Mouse (Mus musculus) kidney, postnatal 0 days (tissue): ENCODE data around the gene Igfbp5. TPM values are rescaled to one million over a fixed set of nuclear protein-coding genes. Genes with fewer than 3 reads are reported as not detected.

ENCODE experiments used
- ATAC-seq: fragments of 200-750 bp; cut with Nextera tagmentation; replicated peaks from 2 replicates; pipeline ENCODE4 v1.8.0; 2017; ENCODE audit warnings: low read depth, moderate number of reproducible peaks, moderate TSS enrichment, moderate library complexity; ENCODE audit not compliant: low FRiP score
- DNase-seq: peaks from one replicate; pipeline ENCODE4 v3.0.0-alpha.2; 2016; ENCODE audit warnings: low spot score
- H3K27ac ChIP-seq: fragments of 300-500 bp; sonication (generic); 2 replicates; pipeline ENCODE4 v1.5.1; 2014; ENCODE audit warnings: mild to moderate bottlenecking
- H3K27me3 ChIP-seq: fragments of 300-500 bp; sonication (generic); 2 replicates; pipeline ENCODE4 v1.6.1; 2014; ENCODE audit warnings: low read length, mixed read lengths; ENCODE audit not compliant: insufficient read depth
- H3K36me3 ChIP-seq: fragments of 300-500 bp; sonication (generic); 2 replicates; pipeline ENCODE4 v1.6.1; 2014; ENCODE audit warnings: low read length, mixed read lengths; ENCODE audit not compliant: insufficient read depth
- H3K4me1 ChIP-seq: fragments of 300-500 bp; sonication (generic); replicated peaks from 2 replicates; pipeline ENCODE4 v1.6.1; 2014; ENCODE audit warnings: antibody characterized with exemption, low read length, mixed read lengths; ENCODE audit not compliant: insufficient read depth
- H3K4me2 ChIP-seq: fragments of 300-500 bp; sonication (generic); 2 replicates; pipeline ENCODE4 v1.6.1; 2014; ENCODE audit warnings: mild to moderate bottlenecking, low read length, moderate library complexity, mixed read lengths
- H3K4me3 ChIP-seq: fragments of 300-500 bp; sonication (generic); replicated peaks from 2 replicates; pipeline ENCODE4 v1.5.1; 2014; ENCODE audit warnings: low read depth, low read length
- H3K9ac ChIP-seq: fragments of 300-500 bp; sonication (generic); 2 replicates; pipeline ENCODE4 v1.6.1; 2014; ENCODE audit warnings: low read depth, low read length
- H3K9me3 ChIP-seq: fragments of 300-500 bp; sonication (generic); replicated peaks from 2 replicates; pipeline ENCODE4 v1.6.1; 2016; ENCODE audit warnings: low read length, inconsistent platforms, mixed read lengths
- CTCF ChIP-seq: IDR thresholded peaks from 2 replicates; pipeline ENCODE4 v1.5.1; 2016; ENCODE audit warnings: antibody characterized with exemption, low read depth, mild to moderate bottlenecking, moderate library complexity
- WGBS: fragments of 180-500 bp; shearing (Covaris S2); extraction: QIAGEN DNeasy Blood & Tissue Kit; methylation state at CpG from one replicate; pipeline ENCODE4 v1.1.7; 2014; 5-methylcytosine and 5-hydroxymethylcytosine counted together
- polyA plus RNA-seq: library from polyadenylated mRNA; unstranded; fragments of >200 nt; fragmentation: Nextera tagmentation; extraction: Ambion mirVana; gene quantifications from 2 replicates; pipeline ENCODE4 v1.2.1, GENCODE M21; 2015

The Igfbp5 gene
- polyA plus RNA-seq, 1 experiment from 2014 or later, result 87.7 TPM

DNA sequence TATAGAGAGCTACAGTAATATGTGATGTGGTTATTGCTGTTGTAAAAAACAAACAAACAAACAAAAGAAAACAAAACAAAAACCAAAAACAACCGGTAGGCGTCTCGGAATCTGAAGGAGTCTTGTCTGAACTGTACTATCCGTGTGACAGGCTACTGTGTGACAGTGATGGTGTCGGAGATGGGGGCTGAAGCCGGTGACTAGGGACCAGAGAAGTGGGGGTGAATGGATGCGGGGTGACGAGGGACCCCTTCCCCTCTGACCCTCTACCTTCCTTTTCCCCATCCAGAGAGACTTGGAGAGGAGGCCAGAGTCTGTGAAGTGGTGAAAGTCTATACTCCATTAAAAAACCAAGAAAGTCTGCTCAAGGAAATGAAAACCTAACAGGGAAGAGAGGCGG lies 16.4 kb downstream of the Igfbp5 start:
- H3K4me3 ChIP-seq, result no peak overlapping the region
- no peaks in the 10 kb centered on the region for H3K4me1 ChIP-seq
- ATAC-seq (no peak), DNase-seq (no peak)
- H3K27me3 ChIP-seq, result no peaks in the 10 kb centered on the region
- H3K4me2 ChIP-seq, result no peak overlapping the region
- peaks cover 21% of the 10 kb centered on the region for H3K36me3 ChIP-seq
- no peaks in the 10 kb centered on the region for H3K9me3 ChIP-seq
- no peak for TF ChIP-seq CTCF
- 80% methylated on average over 9 of the region's 9 CpGs for WGBS
- no peak overlapping the region for H3K9ac ChIP-seq
- H3K27ac ChIP-seq, result no peak overlapping the region

GRCm38 (mm10) chr1:72857631-72858030 lies 17.1 kb downstream of the Igfbp5 start:
- Histone ChIP-seq H3K36me3 (peaks cover 20% of the 10 kb centered on the region), H3K9me3 (no peaks in the 10 kb centered on the region)
- TF ChIP-seq CTCF, result no peak

DNA sequence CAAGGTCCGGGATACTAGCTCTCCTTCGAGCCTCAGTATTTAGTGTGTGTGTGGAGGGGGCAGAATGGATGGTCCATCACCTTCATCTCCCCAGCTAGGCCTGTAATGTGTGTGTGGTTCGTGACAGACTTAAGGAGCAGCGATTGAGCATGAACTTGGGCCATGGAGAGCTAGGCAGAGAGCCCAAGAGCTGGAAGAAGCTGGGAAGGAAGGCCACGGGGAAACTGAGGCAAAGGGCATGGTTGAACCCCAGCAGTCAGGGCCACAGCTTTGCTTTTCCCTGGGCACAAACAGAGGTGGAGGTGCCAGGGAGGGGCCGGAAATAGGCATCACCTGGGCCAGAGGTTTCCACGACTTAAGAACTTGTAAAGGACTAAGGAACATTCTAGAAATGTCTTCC lies 17.5 kb downstream of the Igfbp5 start:
- Histone ChIP-seq H3K9me3 (no peaks in the 10 kb centered on the region), H3K4me3 (no peak overlapping the region), H3K27me3 (no peaks in the 10 kb centered on the region), H3K27ac (no peak overlapping the region), H3K9ac (no peak overlapping the region), H3K36me3 (peaks cover 15% of the 10 kb centered on the region), H3K4me1 (no peaks in the 10 kb centered on the region), H3K4me2 (no peak overlapping the region)
- WGBS, result 70% methylated on average over 7 of the region's 7 CpGs
- no peak for ATAC-seq
- no peak for TF ChIP-seq CTCF
- no peak for DNase-seq

More at GRCm38 (mm10) chr1:72857631-72858030, 17.1 kb downstream of the Igfbp5 start:
- DNase-seq, result no peak
- Histone ChIP-seq H3K4me3 (no peak overlapping the region), H3K27ac (no peak overlapping the region), H3K4me1 (no peaks in the 10 kb centered on the region), H3K4me2 (no peak overlapping the region), H3K27me3 (no peaks in the 10 kb centered on the region), H3K9ac (no peak overlapping the region)
- ATAC-seq, result no peak
- 58% methylated on average over 5 of the region's 5 CpGs for WGBS

DNA sequence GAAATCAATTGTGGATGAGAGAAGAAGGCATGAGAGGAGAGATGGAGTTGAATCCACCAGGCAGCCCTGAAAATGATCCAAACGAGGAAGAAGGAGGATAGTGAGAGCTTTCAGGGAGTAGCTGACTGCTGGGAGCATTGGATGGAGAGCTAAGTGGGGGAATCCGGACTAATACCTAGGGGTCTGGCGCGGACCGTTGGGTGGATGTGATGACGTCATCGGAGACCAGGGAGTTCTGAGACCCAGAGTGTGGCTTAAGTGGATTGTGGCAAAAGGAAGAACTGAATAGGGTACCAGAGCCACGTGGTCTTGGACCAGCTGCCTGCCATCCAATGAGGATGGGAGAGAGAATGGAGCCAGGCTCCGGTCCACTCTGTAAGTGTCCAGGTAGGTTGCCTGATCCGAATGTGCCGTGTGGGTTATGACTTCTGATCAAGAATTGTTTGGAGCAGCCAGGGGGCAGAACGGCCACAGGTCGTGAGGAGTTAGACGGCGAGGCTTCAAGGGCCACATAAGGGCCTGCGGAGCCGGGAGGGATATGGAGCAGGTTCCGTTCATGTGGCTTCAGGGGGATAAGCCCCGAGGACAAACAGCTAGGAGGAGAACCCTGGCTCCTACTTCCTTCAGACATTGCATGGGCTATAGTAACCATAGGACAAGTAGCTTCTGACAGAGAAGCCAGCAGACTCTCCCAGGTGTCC lies 18.3 kb downstream of the Igfbp5 start:
- no peak overlapping the region for H3K4me3 ChIP-seq
- DNase-seq, result no peak

GRCm38 (mm10) chr1:72855729-72856128 lies 19.0 kb downstream of the Igfbp5 start:
- Histone ChIP-seq H3K27me3 (no peaks in the 10 kb centered on the region), H3K4me3 (no peak overlapping the region), H3K36me3 (peaks cover 14% of the 10 kb centered on the region), H3K27ac (no peak overlapping the region), H3K4me2 (no peak overlapping the region), H3K9ac (no peak overlapping the region), H3K9me3 (no peaks in the 10 kb centered on the region), H3K4me1 (no peaks in the 10 kb centered on the region)
- ATAC-seq, result no peak
- 83% methylated on average over 10 of the region's 10 CpGs for WGBS
- DNase-seq, result no peak
- no peak for TF ChIP-seq CTCF

More for the DNA sequence above, 18.3 kb downstream of the Igfbp5 start:
- Histone ChIP-seq H3K4me2 (no peak overlapping the region), H3K36me3 (peaks cover 14% of the 10 kb centered on the region), H3K9me3 (no peaks in the 10 kb centered on the region), H3K27ac (no peak overlapping the region), H3K27me3 (no peaks in the 10 kb centered on the region), H3K9ac (no peak overlapping the region), H3K4me1 (no peaks in the 10 kb centered on the region)
- WGBS, result 74% methylated on average over 19 of the region's 19 CpGs
- 0 out of 2 replicates have a peak, but pooled peaks have one; percentile 18 for ATAC-seq
- TF ChIP-seq CTCF, result 0 out of 2 replicates have a peak, but pooled peaks have one; percentile 5

DNA sequence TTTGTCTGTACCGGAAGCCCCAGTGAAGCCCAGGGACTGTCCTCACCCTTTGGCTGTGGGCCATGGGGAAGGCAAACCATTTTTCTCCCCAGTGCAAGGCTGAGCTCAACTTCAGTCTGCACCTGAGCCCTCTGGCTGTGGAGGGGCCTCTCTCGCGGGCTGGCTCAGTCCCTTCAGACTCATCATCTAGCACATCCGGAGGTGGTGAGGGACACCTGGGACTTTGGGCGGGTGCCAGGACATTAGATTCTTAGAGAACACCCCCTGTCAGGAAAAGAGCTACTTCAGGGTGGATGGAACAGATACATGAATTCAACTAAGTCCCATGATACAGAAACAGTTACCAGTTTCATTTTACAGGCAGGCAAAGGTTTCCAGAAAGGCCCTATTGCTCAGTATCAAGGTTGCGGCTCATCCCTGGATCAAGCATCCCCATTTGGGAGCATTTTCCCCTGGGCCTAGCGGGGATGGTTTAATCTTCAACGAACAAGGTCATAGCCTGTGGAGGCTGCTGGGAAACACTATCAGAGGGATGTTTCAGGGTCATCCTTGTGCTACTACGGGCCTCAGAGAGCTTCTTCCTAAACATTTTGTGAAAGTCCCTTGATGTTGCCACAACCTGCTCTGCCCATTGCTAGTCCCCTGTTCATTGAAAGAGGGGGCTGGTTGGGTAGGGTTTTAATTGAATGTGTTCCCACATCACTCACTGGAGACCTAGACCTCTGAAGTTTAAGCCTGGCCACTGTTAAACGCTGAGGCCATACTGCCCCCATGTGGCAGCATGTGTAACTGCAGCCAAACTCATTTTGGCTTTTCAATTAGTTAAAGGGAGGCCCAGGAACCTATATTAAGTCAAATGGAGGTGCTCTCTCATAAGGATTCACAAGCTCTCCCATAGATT lies 20.1 kb downstream of the Igfbp5 start:
- Histone ChIP-seq H3K27ac (no peak overlapping the region), H3K9ac (no peak overlapping the region), H3K4me2 (no peak overlapping the region), H3K4me3 (no peak overlapping the region), H3K4me1 (no peaks in the 10 kb centered on the region), H3K9me3 (no peaks in the 10 kb centered on the region), H3K27me3 (no peaks in the 10 kb centered on the region), H3K36me3 (peaks cover 5% of the 10 kb centered on the region; the same call in 1 of the 2 replicates)
- peak; percentile 98 for TF ChIP-seq CTCF
- 52% methylated on average over 10 of the region's 10 CpGs for WGBS
- DNase-seq, result peak; percentile 85
- no peak for ATAC-seq
